Mouse (Mus musculus) c-Kit-positive CD71-positive TER-119-positive erythroid progenitor cells, embryonic 14.5 days (primary cell): ENCODE results near the gene Elob.
A peak's percentile ranks its signal among the peaks of the same experiment; 100 is the strongest.

ENCODE experiments used
- DNase-seq: peaks from one replicate; pipeline ENCODE4 v3.0.0-alpha.2; 2013; ENCODE audit warnings: low spot score

The Elob gene

GRCm38 (mm10) chr17:23829064-23829619 is at the start of gene Elob:
TSS of gene Elob (minus strand) at chr17:23829136.
- DNase-seq: peak; percentile 81

- DNase-seq: no peak
Measured at GRCm38 (mm10) chr17:23877166-23877565, 48.2 kb upstream of the Elob start.

- DNase-seq: no peak
Measured at GRCm38 (mm10) chr17:23876741-23877140, 47.8 kb upstream of the Elob start.

- no peak for DNase-seq
Measured at GRCm38 (mm10) chr17:23873884-23874856, 45.2 kb upstream of the Elob start.

- DNase-seq: no peak
Measured at GRCm38 (mm10) chr17:23868513-23868912, 39.6 kb upstream of the Elob start.

- DNase-seq: no peak
Measured at GRCm38 (mm10) chr17:23867756-23868155, 38.8 kb upstream of the Elob start, which contains the start of gene Prss21. TSS of gene Prss21 (plus strand) at chr17:23868056.

GRCm38 (mm10) chr17:23862926-23863325 is 34.0 kb upstream of the Elob start:
- no peak for DNase-seq

- no peak for DNase-seq
Measured at GRCm38 (mm10) chr17:23857913-23858312, 29.0 kb upstream of the Elob start.

GRCm38 (mm10) chr17:23857193-23857592 is 28.3 kb upstream of the Elob start:
- no peak for DNase-seq

GRCm38 (mm10) chr17:23854229-23854765 is 25.4 kb upstream of the Elob start:
- no peak for DNase-seq

GRCm38 (mm10) chr17:23853292-23853691 is 24.4 kb upstream of the Elob start:
- peak; percentile 25 for DNase-seq

GRCm38 (mm10) chr17:23850853-23851749 is 22.2 kb upstream of the Elob start:
- DNase-seq: peak; percentile 56

GRCm38 (mm10) chr17:23850028-23850427 is 21.1 kb upstream of the Elob start:
- DNase-seq: no peak

- DNase-seq: peak; percentile 74
Measured at GRCm38 (mm10) chr17:23843812-23844273, 14.9 kb upstream of the Elob start, which contains the start of the genes Prss32 and Prss41. TSS of gene Prss32 (plus strand) at chr17:23843855. TSS of gene Prss41 (minus strand) at chr17:23844172.

GRCm38 (mm10) chr17:23843141-23843811 is 14.3 kb upstream of the Elob start:
- DNase-seq: peak; percentile 46

GRCm38 (mm10) chr17:23841145-23841544 is 12.2 kb upstream of the Elob start:
- peak; percentile 76 for DNase-seq

- no peak for DNase-seq
Measured at GRCm38 (mm10) chr17:23836006-23836575, 7.2 kb upstream of the Elob start, which contains the start of gene Prss33. TSS of gene Prss33 (minus strand) at chr17:23836056.

GRCm38 (mm10) chr17:23831201-23831600 is 2.3 kb upstream of the Elob start:
- no peak for DNase-seq

GRCm38 (mm10) chr17:23828271-23829001 is 500 bp downstream of the Elob start:
- peak; percentile 51 for DNase-seq

- no peak for DNase-seq
Measured at GRCm38 (mm10) chr17:23825591-23825990, 3.3 kb downstream of the Elob start.
